Mouse (Mus musculus): ENCODE data around the gene Nqo2.

GRCm38 (mm10) chr13:34016927-34017569 is 52.6 kb downstream of the Nqo2 start:
- TF ChIP-seq POLR2A (IDR thresholded peaks at IDR 0.05; ENCODE audit: insufficient read depth, low read depth, low read length) (no peak), CTCF (IDR thresholded peaks at IDR 0.05) (no peak)
